Mouse (Mus musculus) kidney, adult 9 months (tissue): ENCODE data around the gene Tent4a.
"Not testable (repeated sequence)": the region's sequence is repeated elsewhere in the genome, so short reads cannot be mapped to it uniquely, and the experiment has no call there.

Experiments used
- DNase-seq: peaks from one replicate; pipeline ENCODE4 v3.0.0; 2022

Gene Tent4a

GRCm38 (mm10) chr13:69534334-69534653 lies at the start of gene Tent4a:
Gene Tent4a, minus strand, starts transcription at chr13:69534617.
- no peak for DNase-seq

GRCm38 (mm10) chr13:69583591-69583990 lies 49.2 kb upstream of the Tent4a start:
- DNase-seq = no peak

- no peak for DNase-seq
These were observed 48.0 kb upstream of the Tent4a start for GRCm38 (mm10) chr13:69582411-69582810.

- no peak for DNase-seq
These were observed 42.9 kb upstream of the Tent4a start for GRCm38 (mm10) chr13:69577181-69577834.

- no peak for DNase-seq
These were observed 42.3 kb upstream of the Tent4a start for GRCm38 (mm10) chr13:69576676-69577075.

- peak; percentile 68 for DNase-seq
These were observed 38.2 kb upstream of the Tent4a start for GRCm38 (mm10) chr13:69572594-69572993.

GRCm38 (mm10) chr13:69569201-69569600 lies 34.8 kb upstream of the Tent4a start:
- peak; percentile 87 for DNase-seq

GRCm38 (mm10) chr13:69565401-69565800 lies 31.0 kb upstream of the Tent4a start:
- DNase-seq = not testable (repeated sequence)

GRCm38 (mm10) chr13:69564573-69564972 lies 30.2 kb upstream of the Tent4a start:
- no peak for DNase-seq

- peak; percentile 76 for DNase-seq
These were observed 29.5 kb upstream of the Tent4a start for GRCm38 (mm10) chr13:69563905-69564304.

GRCm38 (mm10) chr13:69562654-69563574 lies 28.5 kb upstream of the Tent4a start:
- no peak for DNase-seq

- no peak for DNase-seq
These were observed 27.6 kb upstream of the Tent4a start for GRCm38 (mm10) chr13:69562004-69562403.

GRCm38 (mm10) chr13:69559291-69559961 lies 25.0 kb upstream of the Tent4a start:
- no peak for DNase-seq

- peak; percentile 38 for DNase-seq
These were observed 23.8 kb upstream of the Tent4a start for GRCm38 (mm10) chr13:69558098-69558660.

- DNase-seq = no peak
These were observed 22.3 kb upstream of the Tent4a start for GRCm38 (mm10) chr13:69556728-69557127.

- DNase-seq = no peak
These were observed 21.6 kb upstream of the Tent4a start for GRCm38 (mm10) chr13:69555957-69556482.

- DNase-seq = no peak
These were observed 20.6 kb upstream of the Tent4a start for GRCm38 (mm10) chr13:69555045-69555444.

- no peak for DNase-seq
These were observed 19.8 kb upstream of the Tent4a start for GRCm38 (mm10) chr13:69554255-69554654.

- DNase-seq = peak; percentile 68
These were observed 18.6 kb upstream of the Tent4a start for GRCm38 (mm10) chr13:69553024-69553423.

GRCm38 (mm10) chr13:69550831-69551230 lies 16.4 kb upstream of the Tent4a start:
- no peak for DNase-seq

- no peak for DNase-seq
These were observed 15.6 kb upstream of the Tent4a start for GRCm38 (mm10) chr13:69549980-69550379.

- no peak for DNase-seq
These were observed 13.2 kb upstream of the Tent4a start for GRCm38 (mm10) chr13:69547488-69548180.
